Mouse (Mus musculus) E14TG2a.4 (cell line): ENCODE measurements at regions not wholly inside any gene's neighbourhood (a gene's known extent, or its start where the extent isn't known, plus 50 kb on each side); places are given as distances from the start of the nearest gene placed in this dataset.

Experiments used
- CTCF ChIP-seq: conservative IDR thresholded peaks from 2 replicates; pipeline ENCODE4 v1.5.1; 2014; ENCODE audit warnings: low read length
- NANOG ChIP-seq: IDR thresholded peaks from 2 replicates; pipeline ENCODE4 v1.6.1; 2014; ENCODE audit warnings: borderline replicate concordance, low read length, mixed read lengths

- TF ChIP-seq CTCF (no peak), NANOG (no peak)
Observed at GRCm38 (mm10) chr12:98039677-98040076, 219.6 kb downstream of the Galc start.
